Mouse (Mus musculus) adrenal gland, postnatal 4 days (tissue): ENCODE results near the gene Slc29a1. TPM values are rescaled to one million over a fixed set of nuclear protein-coding genes. Genes with fewer than 3 reads are reported as not detected.

Experiments
- DNase-seq, 2 experiments: peaks; one replicate each; pipeline ENCODE4 v3.0.0; 2021 to 2022; ENCODE audit warnings: low spot score in 2 of 2, mixed read lengths in 2 of 2
- total RNA-seq, 2 experiments: library from RNA; stranded (reverse); gene quantifications; 2 replicates each; pipeline ENCODE4 v1.2.3; 2021

Gene Slc29a1
- total RNA-seq, 2 experiments from 2014 or later, result 138 to 145 TPM

DNA sequence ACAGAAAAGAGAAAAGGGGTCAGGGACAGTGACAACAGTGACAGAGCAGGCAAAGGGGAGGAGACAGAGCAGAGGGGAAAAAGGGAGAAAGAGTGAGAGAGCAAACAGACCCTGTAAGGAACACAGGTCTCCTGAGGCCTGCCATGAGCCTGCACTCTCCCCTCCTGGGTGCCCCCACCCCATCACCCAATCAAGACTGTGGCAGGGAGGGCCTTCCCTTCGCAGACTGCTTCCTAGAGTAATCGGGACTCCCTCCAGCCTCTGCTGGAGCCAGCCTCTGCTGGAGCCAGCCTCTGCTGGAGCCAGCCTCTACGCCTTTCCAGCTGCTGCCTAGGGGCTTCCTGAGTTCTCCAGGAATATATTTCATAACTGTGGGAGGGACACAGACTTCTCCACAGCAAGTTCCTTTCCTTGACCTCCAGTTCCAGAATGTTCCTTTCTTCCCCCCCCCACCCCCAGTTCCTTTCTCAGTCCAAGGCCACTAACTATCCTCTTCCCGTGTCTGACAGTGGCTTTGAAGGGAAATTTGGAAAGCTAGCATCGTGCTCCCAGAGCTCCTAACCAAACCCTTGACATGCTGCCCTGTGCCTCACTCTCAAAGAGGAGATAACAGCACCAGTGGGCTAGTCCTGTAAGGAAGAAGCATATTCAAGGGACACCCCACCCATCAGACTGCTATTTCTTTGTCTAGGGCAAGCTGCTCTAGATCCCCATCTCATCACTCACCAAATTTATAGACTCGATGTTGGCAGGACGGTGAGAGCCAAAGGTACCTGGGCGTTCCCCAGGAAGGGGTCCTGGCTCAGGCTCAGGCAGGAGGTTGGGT is 6.6 kb downstream of the Slc29a1 start:
- DNase-seq, result no peak

DNA sequence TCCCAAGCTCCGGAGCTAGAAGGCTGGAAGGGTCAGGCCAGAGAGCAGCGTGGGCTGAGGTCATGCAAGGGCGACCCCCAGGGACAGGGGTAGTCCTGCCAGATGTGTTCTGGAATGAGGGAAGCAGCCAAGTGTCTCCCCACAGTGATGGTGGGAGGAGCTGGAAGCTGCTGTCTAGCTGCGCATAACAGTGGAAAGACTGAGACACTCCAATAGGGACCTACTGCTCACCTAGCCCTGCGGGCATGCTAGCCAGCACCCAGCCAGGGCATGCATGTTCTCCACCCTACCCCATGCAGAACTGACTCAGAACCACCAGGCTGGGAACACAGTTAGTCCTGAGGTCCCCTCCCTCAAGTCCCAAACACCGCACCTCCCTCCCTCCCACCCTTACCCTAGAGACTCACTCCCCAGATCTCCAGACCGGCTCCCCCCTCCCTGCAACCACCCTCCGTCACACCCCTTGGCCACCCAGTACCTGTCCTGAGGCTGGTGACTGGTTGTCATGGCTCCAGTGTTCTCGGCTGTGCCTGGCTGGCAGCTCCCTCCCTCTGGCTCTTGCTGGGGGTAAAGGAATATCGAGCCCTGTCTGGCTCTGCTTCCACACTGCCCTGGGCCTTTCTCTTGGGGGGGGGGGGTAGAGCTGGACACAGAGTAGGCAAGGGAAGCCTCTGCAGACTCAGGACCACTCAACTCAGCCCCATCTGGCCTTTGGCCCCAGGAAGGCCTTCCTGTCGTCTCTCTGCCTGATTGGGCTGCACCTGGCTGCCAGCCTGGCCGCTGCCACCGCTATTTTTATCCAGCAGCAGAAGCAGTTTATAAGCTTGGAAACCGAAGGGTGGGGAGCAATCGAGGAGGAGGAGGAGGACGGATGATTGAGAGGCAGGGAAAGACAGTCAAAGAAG is 7.5 kb downstream of the Slc29a1 start:
- DNase-seq, result no peak

DNA sequence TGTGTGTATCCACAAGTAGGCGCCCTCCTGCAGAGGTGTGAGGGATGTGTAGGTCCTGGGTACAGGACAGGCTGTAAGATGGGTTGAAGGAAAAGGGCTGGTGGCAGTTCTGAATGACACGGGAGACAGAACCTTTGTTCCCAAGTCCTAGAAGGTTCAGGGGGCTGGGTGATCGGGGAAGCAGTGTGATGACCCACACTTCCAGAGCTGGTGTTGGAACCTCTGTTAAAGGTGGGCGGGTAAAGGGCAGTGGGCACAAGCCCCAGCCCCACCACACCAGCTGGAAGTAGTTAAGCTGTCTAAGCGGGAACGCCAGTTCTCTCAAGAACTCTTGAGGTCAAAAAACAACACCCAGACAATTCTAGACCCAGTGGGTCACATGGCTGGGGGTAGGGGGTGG is 9.0 kb downstream of the Slc29a1 start:
- DNase-seq, result no peak

DNA sequence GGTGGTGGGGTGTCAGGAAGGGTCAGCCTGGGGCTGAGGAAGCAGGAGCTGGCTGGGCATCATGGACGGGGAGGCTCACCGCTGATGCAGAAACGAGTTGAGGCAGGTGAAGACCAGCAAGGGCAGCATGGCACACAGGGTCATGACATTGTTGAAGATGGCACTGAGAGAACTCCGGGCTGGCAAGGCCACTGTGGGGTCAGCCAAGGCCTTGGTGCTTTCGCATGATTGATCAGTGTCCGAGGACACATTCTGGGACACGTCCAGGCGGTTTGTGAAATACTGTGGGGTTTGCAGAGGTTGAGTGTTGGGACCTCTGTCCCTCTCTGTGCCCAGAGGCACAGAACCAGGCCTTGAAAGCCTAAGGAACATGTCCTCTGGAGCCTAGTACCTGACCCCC is 9.6 kb downstream of the Slc29a1 start:
- no peak for DNase-seq

DNA sequence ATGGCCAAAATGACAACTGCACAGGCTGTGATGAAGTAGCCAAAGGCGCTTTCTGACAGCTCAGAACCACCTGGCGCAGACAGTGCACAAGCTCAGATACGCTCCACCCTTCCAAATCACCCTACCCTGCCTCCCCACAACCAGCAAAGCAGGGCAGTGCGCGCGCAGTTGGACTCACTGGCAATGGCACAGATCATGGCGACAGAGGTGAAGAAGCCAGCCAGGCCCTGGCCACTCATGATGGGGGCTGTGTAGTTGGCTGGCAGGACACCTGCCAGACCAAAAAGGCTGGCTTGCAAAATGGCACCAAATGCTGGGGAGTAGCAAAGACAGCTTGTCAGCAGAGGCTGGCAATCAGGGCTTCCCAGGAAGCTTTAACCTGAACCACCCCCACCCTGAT is 10.2 kb downstream of the Slc29a1 start:
- DNase-seq, result no peak

DNA sequence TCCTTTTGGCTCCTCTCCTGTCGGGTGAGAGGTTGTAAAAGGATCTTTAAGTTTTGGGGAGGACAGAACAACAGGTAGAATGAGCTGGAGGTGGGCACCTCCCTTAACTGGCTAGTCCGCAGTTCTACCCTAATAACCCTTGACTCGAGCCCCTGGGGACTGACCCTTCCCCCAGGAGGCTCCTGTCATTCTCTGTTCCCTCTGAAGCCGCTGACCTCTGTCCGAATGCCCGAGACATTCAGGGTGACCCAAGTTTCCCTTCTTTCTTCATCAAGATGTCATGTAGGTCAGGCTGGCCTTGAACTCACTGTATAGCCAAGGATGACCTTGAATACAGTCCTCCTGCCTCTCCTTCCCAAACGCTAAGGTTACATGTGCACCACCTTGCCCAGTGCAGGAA is 11.0 kb downstream of the Slc29a1 start:
- no peak for DNase-seq

DNA sequence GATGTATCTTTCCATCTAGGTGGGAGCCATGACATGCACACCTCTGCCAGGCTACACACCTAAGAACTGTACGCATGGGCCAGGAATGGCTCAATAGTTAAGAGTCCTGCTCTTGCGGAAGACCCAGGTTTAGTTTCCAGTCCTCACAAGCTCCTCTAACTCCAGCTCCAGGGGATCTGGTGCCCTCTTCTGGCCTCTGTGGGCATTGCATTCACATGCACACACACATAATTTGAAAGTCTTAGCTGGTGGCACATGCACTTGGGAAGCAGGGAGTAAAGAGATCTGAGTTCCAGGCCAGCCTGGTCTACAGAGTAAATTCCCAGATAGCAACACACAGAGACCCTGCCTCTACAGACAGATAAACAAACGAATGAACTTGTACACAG is 13.0 kb downstream of the Slc29a1 start:
- no peak for DNase-seq

DNA sequence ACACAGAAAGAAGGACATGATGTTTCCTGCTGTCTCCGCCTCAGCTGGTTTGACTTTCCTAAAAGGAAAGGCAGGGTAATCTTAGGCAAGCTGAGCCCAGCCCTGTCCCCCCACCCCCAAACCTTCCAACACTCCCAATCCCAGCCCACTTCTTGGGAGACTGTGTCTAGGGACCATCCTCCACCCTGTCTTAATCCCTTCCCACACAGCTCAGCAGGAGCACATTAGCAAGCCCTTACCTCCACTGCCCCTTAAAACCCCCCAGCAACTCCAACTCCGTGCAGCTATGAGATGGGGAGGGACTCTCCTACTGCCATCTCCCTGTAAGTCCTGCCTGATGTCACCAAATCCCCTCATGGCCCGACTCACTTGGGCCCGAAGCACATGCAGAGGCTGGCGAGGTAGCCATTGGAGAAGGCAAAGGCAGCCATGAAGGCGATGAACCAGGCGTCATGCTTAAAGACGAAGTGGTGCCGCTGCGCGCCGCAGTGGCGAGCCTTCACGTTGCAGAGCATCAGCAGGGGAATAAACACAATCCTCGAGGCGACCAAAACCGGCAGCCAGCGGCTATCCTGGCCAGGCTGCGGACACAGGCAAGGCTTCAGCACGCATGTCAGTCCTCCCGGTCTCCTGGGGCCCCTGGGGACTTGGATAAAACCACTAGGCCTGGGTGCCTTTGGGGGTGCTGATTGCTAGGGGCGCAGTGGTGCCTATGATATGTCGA is 13.5 kb downstream of the Slc29a1 start:
- DNase-seq, result no peak

DNA sequence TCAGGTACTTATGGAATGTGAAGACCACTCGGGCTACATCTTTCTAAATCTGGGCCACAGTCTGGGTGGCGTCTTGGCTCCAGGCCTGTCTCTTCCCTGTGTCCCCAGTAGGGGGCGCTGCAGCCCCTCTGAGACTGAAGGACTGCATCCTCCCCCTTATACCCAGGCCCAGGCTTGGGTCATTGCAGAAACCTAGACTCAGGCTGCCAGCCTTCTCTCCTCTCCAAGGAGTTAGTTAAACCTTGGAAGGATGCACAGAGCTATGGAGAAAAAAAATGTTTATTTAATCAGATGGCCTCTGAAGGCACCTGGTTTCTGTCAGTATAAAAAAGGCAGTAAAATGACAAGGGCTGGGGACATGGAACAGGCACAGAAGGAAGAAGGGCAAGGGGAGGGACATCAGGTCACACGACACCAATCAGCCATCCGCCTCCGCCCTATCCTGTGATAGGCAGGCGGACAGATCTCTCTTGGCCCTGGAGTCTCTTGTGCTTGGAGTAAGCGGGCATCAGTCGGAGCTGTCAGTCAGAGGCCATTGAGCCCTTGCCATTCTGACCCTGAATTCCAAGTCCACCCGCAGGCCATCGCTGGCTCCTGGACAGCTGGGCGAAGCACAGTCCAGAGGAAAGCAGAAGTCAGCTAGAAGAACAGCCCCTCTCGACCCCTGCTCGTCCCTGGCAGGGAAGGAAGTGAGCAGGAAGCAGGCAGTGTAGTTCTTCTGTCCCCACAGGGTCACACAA is 14.3 kb downstream of the Slc29a1 start:
- peak in 1 of 2 experiments; percentile 67 for DNase-seq

DNA sequence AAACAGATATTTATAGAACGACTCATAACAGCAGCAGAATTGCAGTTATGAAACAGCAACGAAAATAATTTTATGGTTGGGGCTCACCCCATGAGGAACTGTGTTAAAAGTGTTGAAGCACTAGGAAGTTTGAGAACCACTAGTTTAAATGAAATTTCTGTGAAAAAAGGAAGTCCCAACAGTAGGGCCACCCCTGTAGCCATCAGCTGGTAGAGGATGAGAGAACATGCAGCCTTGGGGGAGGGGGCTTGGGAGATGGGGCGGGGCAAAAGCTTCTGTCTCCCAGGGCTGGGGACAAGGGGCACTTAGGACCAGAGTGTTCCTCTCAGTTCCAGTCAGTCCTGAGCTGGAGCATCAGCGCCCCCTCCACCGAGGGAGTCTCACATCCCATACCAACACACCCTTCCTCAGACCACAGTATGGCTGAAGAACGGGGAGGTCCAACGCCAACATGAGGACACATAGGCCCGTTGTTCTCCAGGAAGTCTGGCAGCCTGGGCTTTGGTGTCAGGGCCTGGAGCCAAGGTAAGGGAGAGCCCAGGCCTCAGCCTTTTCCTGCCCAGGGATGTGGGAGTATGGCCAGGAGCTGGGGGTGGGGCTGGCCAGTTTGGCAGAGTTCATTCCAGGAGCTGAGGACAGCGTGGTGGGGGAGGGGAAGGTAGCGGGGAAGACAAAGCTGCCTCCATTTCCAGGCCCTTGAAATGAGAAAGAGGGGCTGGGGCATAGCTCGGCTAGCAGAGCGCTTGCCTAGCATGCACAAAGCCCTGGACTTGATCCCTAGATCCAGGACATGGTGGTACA is 15.1 kb downstream of the Slc29a1 start:
- DNase-seq, result peak in 1 of 2 experiments; percentile 62

DNA sequence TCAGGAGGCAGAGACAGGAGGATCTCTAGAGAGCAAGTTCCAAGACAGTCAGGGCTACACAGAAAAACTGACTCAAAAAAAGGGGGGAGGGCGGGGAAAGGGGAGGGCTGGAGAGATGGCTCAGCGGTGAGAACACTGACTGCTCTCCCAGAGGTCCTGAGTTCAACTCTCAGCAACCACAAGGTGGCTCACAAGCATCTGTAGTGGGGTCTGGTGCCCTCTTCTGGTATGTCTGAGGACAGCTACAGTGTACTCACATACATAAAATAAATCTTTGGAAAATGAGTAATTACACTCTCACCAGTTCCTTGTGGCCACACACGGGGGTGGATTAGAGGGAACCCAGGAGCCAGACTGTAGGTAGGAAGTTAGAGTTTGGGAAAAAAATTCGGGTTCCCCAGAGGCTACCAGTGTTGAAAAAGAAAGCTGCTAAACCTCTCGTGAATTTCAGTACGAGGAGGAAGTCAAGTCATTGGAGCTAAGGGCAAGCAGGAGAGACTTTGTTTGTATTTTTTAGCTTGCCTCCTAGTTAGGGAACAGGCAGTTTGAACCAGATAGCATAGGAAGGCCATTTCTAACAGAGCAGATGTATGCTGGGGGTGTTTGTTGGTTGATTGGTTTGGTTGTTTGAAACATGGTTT is 16.6 kb downstream of the Slc29a1 start:
- no peak for DNase-seq

DNA sequence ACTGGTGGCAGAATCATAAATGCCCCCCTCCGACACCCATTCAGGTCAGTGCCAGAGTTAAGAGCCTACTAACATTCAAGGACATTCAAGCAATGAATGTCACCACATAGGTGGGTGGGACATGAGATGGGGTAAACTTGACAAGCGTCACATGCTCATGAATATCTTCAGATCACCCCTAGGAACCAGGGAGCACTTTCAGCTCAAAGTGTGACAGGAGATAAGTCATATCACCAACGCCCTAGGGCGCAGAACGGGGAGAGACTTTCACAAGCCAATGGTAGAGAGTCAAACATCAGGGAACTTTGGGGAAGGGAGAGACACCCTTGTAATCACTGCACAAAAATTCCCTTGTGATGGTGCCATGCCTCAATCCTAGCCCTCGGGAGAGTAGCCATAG is 17.2 kb downstream of the Slc29a1 start:
- no peak for DNase-seq

DNA sequence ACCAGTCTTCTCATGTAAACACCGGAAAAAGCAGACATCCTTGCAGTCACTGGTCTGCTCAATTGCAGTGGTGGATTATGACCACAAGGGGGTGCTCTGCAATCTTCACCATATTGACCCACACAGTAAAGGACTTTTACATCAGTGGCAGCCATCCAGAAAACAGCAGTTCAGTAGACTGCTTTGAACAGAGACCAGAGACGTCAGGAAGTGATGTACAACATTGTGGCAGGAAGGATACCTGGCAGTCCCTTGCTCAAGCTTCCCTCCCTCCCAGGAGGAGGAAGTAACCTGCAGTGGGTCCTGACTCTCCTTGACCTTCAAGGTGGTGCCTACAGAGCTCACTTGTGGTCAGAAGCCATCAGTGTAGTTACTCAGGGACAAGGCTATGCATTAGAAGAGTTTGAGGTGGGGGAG is 17.8 kb downstream of the Slc29a1 start:
- DNase-seq, result no peak

DNA sequence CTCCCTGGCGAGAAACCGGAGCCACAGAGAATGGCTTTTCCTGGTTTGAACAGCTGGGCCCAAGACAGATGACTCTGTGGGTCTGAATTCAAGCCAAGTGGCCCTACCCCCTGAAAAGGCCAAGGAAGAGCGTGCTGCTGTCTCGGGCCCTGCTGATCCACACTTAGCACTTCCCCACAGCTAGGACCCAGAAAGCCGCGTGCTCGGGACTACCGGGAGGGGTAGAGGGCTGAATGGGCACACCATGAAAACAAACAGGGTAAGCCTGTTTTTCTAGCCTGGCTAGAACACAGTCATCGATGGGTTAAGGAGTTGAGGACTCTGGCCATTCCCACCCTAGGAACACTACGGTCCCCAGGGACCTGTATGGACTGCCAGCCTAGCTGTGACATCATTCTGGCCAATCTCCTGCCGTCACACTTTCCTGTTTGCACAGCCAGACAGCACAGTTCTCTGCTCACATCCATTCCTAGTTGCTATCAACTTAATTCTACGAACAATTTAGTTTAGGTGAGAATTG is 18.4 kb downstream of the Slc29a1 start:
- DNase-seq, result no peak

DNA sequence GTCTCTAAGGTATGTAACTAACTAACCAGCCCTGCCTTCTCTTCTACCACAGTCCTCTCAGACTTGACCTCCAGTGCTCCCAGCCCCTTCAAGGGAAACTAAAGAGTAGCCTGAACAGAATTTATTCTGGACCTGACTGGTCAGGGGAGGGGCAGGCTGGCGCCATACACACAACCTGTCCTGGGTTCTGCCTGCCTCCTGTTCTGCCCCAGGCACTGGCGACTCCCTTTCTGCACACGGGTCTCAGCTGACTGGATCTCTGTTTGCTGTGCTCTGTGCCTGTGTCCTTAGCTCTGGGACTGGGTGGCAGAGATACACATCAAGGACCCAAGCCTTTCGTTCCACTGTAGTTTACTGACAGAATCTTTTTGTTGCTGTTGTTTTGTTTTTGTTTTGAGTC is 19.9 kb downstream of the Slc29a1 start:
- no peak for DNase-seq

DNA sequence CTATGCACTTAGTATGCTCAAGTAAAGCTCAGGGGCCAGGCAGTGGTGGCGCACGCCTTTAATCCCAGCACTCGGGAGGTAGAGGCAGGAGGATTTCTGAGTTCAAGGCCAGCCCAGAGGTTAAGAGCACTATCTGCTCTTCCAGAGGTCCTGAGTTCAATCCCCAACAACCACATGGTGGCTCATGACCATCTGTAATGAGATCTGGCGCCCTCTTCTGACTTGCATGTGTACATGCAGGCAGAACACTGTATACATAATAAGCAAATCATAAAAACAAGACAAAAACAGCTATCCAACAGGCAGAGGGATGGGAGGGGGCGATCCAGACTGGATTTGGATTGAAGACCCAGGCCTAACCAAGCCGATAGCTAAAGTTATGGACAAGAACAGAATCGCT is 20.6 kb downstream of the Slc29a1 start:
- no peak for DNase-seq

DNA sequence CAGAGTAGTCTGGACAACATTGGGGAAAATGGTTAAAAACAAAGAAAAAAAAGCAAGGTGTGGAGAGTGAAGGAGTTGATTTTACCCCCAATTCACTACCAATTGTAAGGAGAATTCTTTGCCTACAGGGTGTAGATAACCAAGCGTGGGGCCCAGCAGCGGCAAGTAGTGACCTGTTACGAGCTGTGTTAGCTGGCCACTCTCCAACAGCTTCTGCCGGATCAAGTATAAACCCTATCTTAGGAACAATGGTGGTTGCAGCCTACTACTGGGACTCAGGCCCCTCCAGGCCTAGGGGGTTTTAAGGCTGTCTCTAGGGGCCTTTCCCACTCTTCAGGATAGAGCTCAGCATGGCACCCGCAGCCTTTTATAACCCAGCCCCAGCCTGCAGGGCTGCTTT is 21.2 kb downstream of the Slc29a1 start:
- DNase-seq, result no peak

DNA sequence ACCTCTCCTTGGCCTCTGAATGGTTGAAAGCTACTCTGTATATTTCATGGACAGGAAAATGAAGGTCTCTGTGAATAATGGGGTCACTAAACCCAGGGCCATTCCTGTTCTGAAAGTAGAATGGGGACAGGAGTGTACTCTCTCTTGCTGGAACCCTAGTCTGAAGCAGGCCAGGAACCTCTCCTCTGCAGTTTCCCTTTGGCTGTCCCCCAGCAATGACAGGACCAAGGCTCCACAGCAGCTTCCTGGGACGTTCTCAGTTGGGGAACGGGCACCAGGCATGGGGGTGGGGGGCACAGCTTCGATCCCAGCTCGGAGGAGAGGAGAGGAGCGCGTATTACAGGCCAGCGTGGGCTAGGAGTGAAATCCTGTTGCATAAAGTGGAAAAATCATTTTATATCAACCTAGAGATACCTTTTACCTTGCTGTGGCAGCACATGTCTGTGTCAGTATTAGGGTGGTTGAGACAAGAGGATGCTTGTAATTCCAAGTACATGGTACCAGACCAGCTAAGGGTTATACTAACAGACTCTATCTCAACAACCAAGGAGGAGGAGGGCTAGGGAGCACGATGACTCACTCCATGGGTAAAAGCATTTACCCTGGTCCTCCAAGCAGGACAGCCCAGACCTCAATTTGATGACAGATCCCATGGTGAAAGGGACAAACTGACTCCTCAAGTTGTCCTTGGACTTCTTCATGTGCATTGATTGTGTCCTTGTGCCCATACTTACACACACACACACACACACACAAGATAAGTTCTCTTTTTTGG is 24.1 kb downstream of the Slc29a1 start:
- no peak for DNase-seq
